Mouse (Mus musculus): ENCODE results near the gene Ciao2a. TPM values are rescaled to one million over a fixed set of nuclear protein-coding genes. Genes with fewer than 3 reads are reported as not detected.

Gene Ciao2a
- total RNA-seq, 2 experiments from 2014 or later: 172 to 248 TPM

GRCm38 (mm10) chr9:66157958-66158830, 31.8 kb downstream of the Ciao2a start, which contains the start of gene Dapk2:
Dapk2 (plus strand) TSS chr9:66158223.
- peak; percentile 88 for ATAC-seq (replicated peaks; ENCODE audit: poor library complexity, severe bottlenecking)

GRCm38 (mm10) chr9:66158885-66159430, 32.5 kb downstream of the Ciao2a start:
- ATAC-seq (replicated peaks; ENCODE audit: poor library complexity, severe bottlenecking): no peak

DNA sequence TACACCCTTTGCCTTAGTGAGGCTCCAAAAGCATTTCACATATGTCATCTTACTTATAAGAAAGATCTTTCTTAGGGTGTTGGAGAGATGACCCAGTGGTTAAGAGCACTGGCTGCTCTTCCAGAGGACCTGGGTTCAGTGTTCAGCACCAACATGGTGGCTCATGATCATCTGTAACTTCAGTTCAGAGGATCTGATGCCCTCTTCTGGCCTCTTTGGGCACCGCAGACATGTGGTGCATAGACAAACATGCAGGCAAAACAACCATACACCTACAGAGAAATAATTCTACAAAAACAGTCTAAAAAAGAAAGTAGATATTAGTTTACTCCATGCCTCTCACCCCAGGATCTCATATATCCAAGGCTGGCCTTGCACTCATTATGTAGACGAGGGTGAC, 33.7 kb downstream of the Ciao2a start:
- no peak for ATAC-seq (replicated peaks; ENCODE audit: poor library complexity, severe bottlenecking)

GRCm38 (mm10) chr9:66162995-66163394, 36.6 kb downstream of the Ciao2a start:
- no peak for ATAC-seq (replicated peaks; ENCODE audit: poor library complexity, severe bottlenecking)

DNA sequence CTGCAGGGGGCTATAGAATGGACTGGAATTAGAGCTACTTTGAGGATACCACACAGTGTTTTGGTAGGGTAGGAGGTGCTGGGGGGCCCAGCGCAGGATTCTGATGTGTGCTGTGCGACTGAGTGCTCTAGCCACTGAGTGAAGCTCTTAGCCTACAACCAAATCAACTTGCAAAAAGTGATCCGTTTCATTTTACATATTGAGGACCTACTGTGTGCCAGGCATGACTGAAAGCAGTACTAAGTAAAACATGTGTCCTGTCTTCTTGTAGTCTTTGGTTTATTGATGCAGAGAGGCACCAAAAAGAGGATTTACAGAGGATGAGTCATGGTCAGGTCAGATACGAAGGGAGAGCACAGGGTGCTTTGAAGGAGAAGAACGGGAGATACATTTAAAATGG, 40.8 kb downstream of the Ciao2a start:
- ATAC-seq (replicated peaks; ENCODE audit: poor library complexity, severe bottlenecking): no peak

- ATAC-seq (replicated peaks; ENCODE audit: poor library complexity, severe bottlenecking): no peak
Observed at GRCm38 (mm10) chr9:66168233-66168632, 41.8 kb downstream of the Ciao2a start.

- ATAC-seq (replicated peaks; ENCODE audit: poor library complexity, severe bottlenecking): no peak
Observed at GRCm38 (mm10) chr9:66170506-66170905, 44.1 kb downstream of the Ciao2a start.

DNA sequence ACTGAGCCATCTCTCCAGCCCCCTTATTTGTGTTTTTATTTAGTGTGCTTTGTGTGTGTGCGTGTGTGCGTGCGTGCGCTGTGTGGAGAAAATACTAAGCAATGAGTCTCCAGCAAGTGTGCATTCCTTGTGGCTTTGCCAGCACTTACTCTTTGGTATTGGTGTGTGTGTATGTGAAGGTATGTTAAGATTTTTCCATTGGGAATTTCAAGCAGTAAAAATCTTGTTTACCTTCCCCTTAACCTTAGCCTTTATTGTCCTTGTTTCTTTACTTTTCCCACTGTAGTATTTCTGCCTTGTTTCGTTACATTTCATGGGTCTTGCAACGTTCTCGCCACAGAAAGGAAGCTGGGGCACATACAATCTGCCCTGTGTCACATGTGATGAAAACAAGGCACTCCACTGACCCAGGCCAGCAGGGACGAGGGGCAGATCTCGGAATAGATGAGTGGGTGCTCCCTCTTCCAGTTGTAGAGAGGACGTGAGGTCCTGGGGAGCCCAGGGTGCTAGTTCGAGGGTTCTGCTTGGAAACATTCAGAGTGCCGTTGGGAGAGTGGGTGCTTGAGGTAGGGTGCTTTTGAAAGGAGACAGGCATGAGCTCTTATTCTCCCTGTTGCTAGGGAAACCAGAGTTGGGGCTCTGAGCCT, 45.0 kb downstream of the Ciao2a start:
- no peak for ATAC-seq (replicated peaks; ENCODE audit: poor library complexity, severe bottlenecking)

DNA sequence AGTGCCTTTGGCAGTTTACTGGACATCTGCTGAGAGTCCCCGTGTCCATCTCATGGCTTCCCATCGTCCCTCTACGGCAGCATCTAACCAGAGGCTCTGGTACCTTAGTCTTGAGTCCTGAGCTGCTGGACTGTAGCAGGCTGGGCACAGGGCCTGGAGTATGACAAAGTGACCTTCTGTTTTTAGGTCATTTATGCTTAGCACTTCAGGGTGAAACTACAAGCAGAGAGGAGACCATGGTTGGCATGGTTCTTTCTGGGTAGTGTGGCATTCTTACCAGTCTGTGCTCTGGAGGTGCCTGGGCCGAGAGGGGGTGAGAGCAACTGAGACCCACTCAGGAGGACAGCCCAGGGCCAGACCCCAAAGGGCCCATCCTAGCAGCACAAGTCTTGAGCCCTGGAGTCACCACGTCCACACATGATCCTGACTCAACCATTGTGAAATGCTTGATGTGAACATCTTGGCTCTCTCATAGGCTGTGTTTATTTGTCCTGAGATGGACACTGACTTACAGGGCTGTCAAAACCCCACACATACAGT, 47.0 kb downstream of the Ciao2a start:
- no peak for ATAC-seq (replicated peaks; ENCODE audit: poor library complexity, severe bottlenecking)

- no peak for ATAC-seq (replicated peaks; ENCODE audit: poor library complexity, severe bottlenecking)
Observed at GRCm38 (mm10) chr9:66174985-66175384, 48.6 kb downstream of the Ciao2a start.

- no peak for ATAC-seq (replicated peaks; ENCODE audit: poor library complexity, severe bottlenecking)
Observed at GRCm38 (mm10) chr9:66177975-66178374, 51.6 kb downstream of the Ciao2a start.

GRCm38 (mm10) chr9:66179795-66180194, 53.4 kb downstream of the Ciao2a start:
- ATAC-seq (replicated peaks; ENCODE audit: poor library complexity, severe bottlenecking): no peak

DNA sequence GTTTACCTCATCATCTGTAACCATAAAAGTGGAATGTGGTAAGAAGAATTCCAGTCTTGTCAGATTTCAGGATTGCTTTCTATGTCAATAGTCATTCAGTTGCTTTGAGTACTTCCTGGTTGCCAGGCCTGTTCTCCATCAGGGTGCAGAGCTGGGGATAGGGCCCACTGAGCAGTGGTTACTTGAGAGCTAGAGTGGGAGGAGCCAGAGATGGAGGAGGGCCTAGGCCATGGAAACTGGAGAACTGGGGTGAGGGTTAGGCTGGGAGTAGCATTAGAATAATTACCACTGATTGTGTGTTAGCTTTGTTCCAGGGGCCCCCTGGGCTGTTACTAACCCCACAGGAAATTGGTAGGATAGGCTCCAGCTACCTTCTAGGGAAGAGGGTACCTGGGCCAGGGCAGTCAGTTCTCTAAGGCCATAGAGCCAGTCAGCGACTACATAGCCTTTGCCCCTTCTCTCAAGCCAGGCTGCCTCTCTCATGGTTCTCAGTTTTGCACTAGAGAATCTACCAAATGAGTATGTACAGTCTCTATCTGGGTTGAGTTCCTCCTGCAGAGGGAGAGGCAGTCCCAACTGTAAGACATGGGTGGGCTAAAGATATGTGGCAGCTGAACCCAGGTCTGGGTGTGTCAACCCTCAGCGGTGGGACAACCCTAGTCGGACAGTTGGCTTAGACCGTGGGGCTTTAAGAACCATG, 54.9 kb downstream of the Ciao2a start:
- ATAC-seq (replicated peaks; ENCODE audit: poor library complexity, severe bottlenecking): no peak

GRCm38 (mm10) chr9:66181826-66182678, 55.6 kb downstream of the Ciao2a start:
- ATAC-seq (replicated peaks; ENCODE audit: poor library complexity, severe bottlenecking): no peak

GRCm38 (mm10) chr9:66182679-66182993, 56.2 kb downstream of the Ciao2a start:
- ATAC-seq (replicated peaks; ENCODE audit: poor library complexity, severe bottlenecking): no peak

DNA sequence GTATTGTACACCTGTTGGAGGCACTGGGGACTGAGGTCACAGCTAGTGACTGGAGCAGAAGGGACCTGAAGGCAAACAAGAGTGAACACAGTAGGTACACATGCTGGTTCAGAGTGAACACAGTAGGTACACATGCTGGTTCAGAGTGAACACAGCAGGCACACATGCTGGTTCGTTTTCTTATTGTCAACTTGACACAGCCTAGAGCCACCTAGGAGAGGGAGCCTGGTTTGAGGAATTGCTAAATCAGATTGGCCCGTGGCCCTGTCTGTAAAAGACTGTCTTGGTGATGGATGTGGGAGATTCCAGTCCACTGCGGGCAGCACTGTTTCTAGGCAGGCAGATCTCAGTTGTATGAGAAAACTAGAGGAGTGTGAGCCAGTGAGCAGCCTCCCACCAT, 56.6 kb downstream of the Ciao2a start:
- no peak for ATAC-seq (replicated peaks; ENCODE audit: poor library complexity, severe bottlenecking)

- no peak for ATAC-seq (replicated peaks; ENCODE audit: poor library complexity, severe bottlenecking)
Observed at GRCm38 (mm10) chr9:66184572-66184971, 58.2 kb downstream of the Ciao2a start.

GRCm38 (mm10) chr9:66186426-66186825, 60.0 kb downstream of the Ciao2a start:
- ATAC-seq (replicated peaks; ENCODE audit: poor library complexity, severe bottlenecking): peak; percentile 59

Measured in granulocyte monocyte progenitor cell, adult 5-6 weeks (primary cell).